Mouse (Mus musculus) small intestine, adult 2 months (tissue): Measurements from ENCODE around the gene Myo1d.

Source experiments
- CTCF ChIP-seq: fragments of 200-500 bp; IDR thresholded peaks from 2 replicates; pipeline ENCODE4 v1.5.1; 2012; ENCODE audit warnings: low read depth, mild to moderate bottlenecking, control low read depth, inconsistent platforms, low read length, moderate library complexity, mixed read lengths; ENCODE audit not compliant: insufficient replicate concordance, insufficient read length; ENCODE audit errors: extremely low read depth
- POLR2A ChIP-seq: fragments of 200-500 bp; IDR thresholded peaks from 2 replicates; pipeline ENCODE4 v1.6.1; 2012; ENCODE audit warnings: low read depth, mild to moderate bottlenecking, control low read depth, inconsistent platforms, low read length, moderate library complexity

DNA sequence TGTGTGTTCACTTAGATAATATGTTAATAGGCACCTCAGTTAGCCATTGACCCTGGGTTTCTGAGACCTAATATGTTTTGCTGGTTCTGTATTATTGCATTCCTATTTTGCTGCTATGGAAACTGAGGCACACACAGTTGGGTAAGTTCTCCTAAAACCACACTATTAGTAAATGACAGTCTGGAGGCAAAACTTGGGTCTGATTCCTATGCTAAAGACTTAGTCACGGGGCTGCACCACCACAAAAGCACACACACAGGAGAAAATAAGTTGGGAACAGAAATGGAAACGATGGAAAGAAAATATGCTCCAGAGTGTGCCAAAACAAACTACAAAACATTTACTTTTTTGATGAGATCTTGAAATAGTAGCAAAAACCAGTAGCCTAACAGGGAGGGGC, 45.1 kb downstream of the Myo1d start:
- no peak for TF ChIP-seq POLR2A
- TF ChIP-seq CTCF = no peak
